Mouse (Mus musculus) liver, embryonic 16.5 days (tissue): ENCODE results near the gene Mrln. TPM values are rescaled to one million over a fixed set of nuclear protein-coding genes. Genes with fewer than 3 reads are reported as not detected.

ENCODE experiments used
- ATAC-seq: fragments of 200-750 bp; cut with Nextera tagmentation; 2 replicates; pipeline ENCODE4 v1.8.0; 2017; ENCODE audit warnings: low read depth, mild to moderate bottlenecking, moderate number of reproducible peaks, moderate library complexity
- H3K27ac ChIP-seq: fragments of 300-500 bp; sonication (generic); 2 replicates; pipeline ENCODE4 v1.5.1; 2014; ENCODE audit warnings: mild to moderate bottlenecking, low read length
- H3K27me3 ChIP-seq: fragments of 300-500 bp; sonication (generic); 2 replicates; pipeline ENCODE4 v1.6.1; 2014; ENCODE audit warnings: low read depth, low read length, mixed read lengths; ENCODE audit not compliant: control insufficient read depth, insufficient read depth
- H3K36me3 ChIP-seq: fragments of 300-500 bp; sonication (generic); 2 replicates; pipeline ENCODE4 v1.6.1; 2014; ENCODE audit warnings: mild to moderate bottlenecking; ENCODE audit not compliant: control insufficient read depth, insufficient read depth
- H3K4me1 ChIP-seq: fragments of 300-500 bp; sonication (generic); 2 replicates; pipeline ENCODE4 v1.6.1; 2014; ENCODE audit warnings: low read depth, low read length, mixed read lengths; ENCODE audit not compliant: control insufficient read depth
- H3K4me2 ChIP-seq: fragments of 300-500 bp; sonication (generic); 2 replicates; pipeline ENCODE4 v1.6.1; 2014; ENCODE audit warnings: low read depth, low read length, mixed read lengths
- H3K4me3 ChIP-seq: fragments of 300-500 bp; sonication (generic); 2 replicates; pipeline ENCODE4 v1.5.1; 2014; ENCODE audit warnings: low read depth, mild to moderate bottlenecking, low read length
- H3K9ac ChIP-seq: fragments of 300-500 bp; sonication (generic); 2 replicates; pipeline ENCODE4 v1.6.1; 2014; ENCODE audit warnings: low read depth, low read length
- H3K9me3 ChIP-seq: fragments of 300-500 bp; sonication (generic); replicated peaks from 2 replicates; pipeline ENCODE4 v1.6.1; 2016; ENCODE audit warnings: low read length; ENCODE audit not compliant: control insufficient read depth
- whole genome bisulfite sequencing: fragments of 180-500 bp; shearing (Covaris S2); extraction: QIAGEN DNeasy Blood & Tissue Kit; methylation state at CpG from one replicate; pipeline ENCODE4 v1.1.7; 2014; ENCODE audit not compliant: insufficient replicate concordance; 5-methylcytosine and 5-hydroxymethylcytosine counted together
- polyA plus RNA-seq: library from polyadenylated mRNA; unstranded; fragments of >200 nt; fragmentation: Nextera tagmentation; extraction: Ambion mirVana; gene quantifications from 2 replicates; pipeline ENCODE4 v1.2.1, GENCODE M21; 2015

Mrln gene
- polyA plus RNA-seq, 1 experiment from 2014 or later, result 1.3 TPM

GRCm38 (mm10) chr10:70167625-70168024 is 36.8 kb upstream of the Mrln start:
- Histone ChIP-seq H3K9ac (no peak overlapping the region), H3K4me2 (no peak overlapping the region), H3K9me3 (no peaks in the 10 kb centered on the region), H3K27ac (no peak overlapping the region), H3K4me3 (no peak overlapping the region), H3K4me1 (no peaks in the 10 kb centered on the region), H3K36me3 (peaks cover 8% of the 10 kb centered on the region), H3K27me3 (no peaks in the 10 kb centered on the region)
- ATAC-seq, result no peak
- WGBS, result 57% methylated on average over 11 of the region's 11 CpGs

GRCm38 (mm10) chr10:70168396-70168795 is 36.1 kb upstream of the Mrln start:
- H3K27me3 ChIP-seq, result no peaks in the 10 kb centered on the region
- H3K4me1 ChIP-seq, result no peaks in the 10 kb centered on the region
- peak; percentile 69 for ATAC-seq
- H3K9ac ChIP-seq, result no peak overlapping the region
- no peak overlapping the region for H3K4me3 ChIP-seq
- peaks cover 8% of the 10 kb centered on the region for H3K36me3 ChIP-seq
- H3K4me2 ChIP-seq, result no peak overlapping the region
- H3K9me3 ChIP-seq, result no peaks in the 10 kb centered on the region
- H3K27ac ChIP-seq, result no peak overlapping the region
- 83% methylated on average over 13 of the region's 13 CpGs for WGBS

GRCm38 (mm10) chr10:70169044-70169443 is 35.4 kb upstream of the Mrln start:
- Histone ChIP-seq H3K27ac (no peak overlapping the region), H3K4me2 (no peak overlapping the region), H3K27me3 (no peaks in the 10 kb centered on the region), H3K9ac (no peak overlapping the region), H3K4me3 (no peak overlapping the region), H3K36me3 (peaks cover 8% of the 10 kb centered on the region), H3K4me1 (no peaks in the 10 kb centered on the region), H3K9me3 (no peaks in the 10 kb centered on the region)
- ATAC-seq, result no peak
- WGBS, result 78% methylated on average over 18 of the region's 18 CpGs

GRCm38 (mm10) chr10:70173314-70173713 is 31.1 kb upstream of the Mrln start:
- H3K4me1 ChIP-seq, result no peaks in the 10 kb centered on the region
- 43% methylated on average over 3 of the region's 3 CpGs for WGBS
- no peak overlapping the region for H3K4me2 ChIP-seq
- ATAC-seq, result no peak
- H3K9me3 ChIP-seq, result no peaks in the 10 kb centered on the region
- no peak overlapping the region for H3K27ac ChIP-seq
- no peak overlapping the region for H3K9ac ChIP-seq
- peaks cover 8% of the 10 kb centered on the region for H3K36me3 ChIP-seq
- no peaks in the 10 kb centered on the region for H3K27me3 ChIP-seq
- H3K4me3 ChIP-seq, result no peak overlapping the region

- no peaks in the 10 kb centered on the region for H3K27me3 ChIP-seq
- no peak overlapping the region for H3K27ac ChIP-seq
- no peaks in the 10 kb centered on the region for H3K9me3 ChIP-seq
- 78% methylated on average over 16 of the region's 16 CpGs for WGBS
- no peaks in the 10 kb centered on the region for H3K4me1 ChIP-seq
- no peak overlapping the region for H3K9ac ChIP-seq
- no peak overlapping the region for H3K4me3 ChIP-seq
- peaks cover 3% of the 10 kb centered on the region for H3K36me3 ChIP-seq
- no peak overlapping the region for H3K4me2 ChIP-seq
- ATAC-seq, result no peak
These were observed 29.8 kb upstream of the Mrln start for GRCm38 (mm10) chr10:70174494-70175190.

GRCm38 (mm10) chr10:70180727-70181126 is 23.7 kb upstream of the Mrln start:
- 24% methylated on average over 9 of the region's 9 CpGs for WGBS
- no peaks in the 10 kb centered on the region for H3K27me3 ChIP-seq
- no peak overlapping the region for H3K4me3 ChIP-seq
- ATAC-seq, result no peak
- H3K4me2 ChIP-seq, result no peak overlapping the region
- no peaks in the 10 kb centered on the region; the same call in 1 of the 2 replicates for H3K4me1 ChIP-seq
- no peak overlapping the region for H3K27ac ChIP-seq
- no peak overlapping the region for H3K9ac ChIP-seq
- H3K9me3 ChIP-seq, result no peaks in the 10 kb centered on the region
- peaks cover 3% of the 10 kb centered on the region for H3K36me3 ChIP-seq

GRCm38 (mm10) chr10:70181279-70181972 is 23.0 kb upstream of the Mrln start:
- H3K4me2 ChIP-seq, result no peak overlapping the region
- H3K4me1 ChIP-seq, result no peaks in the 10 kb centered on the region; the same call in 1 of the 2 replicates
- no peaks in the 10 kb centered on the region for H3K27me3 ChIP-seq
- peaks cover 3% of the 10 kb centered on the region for H3K36me3 ChIP-seq
- peak; percentile 50 for ATAC-seq
- 57% methylated on average over 11 of the region's 11 CpGs for WGBS
- no peak overlapping the region for H3K4me3 ChIP-seq
- H3K9me3 ChIP-seq, result no peaks in the 10 kb centered on the region
- no peak overlapping the region for H3K27ac ChIP-seq
- no peak overlapping the region for H3K9ac ChIP-seq

- ATAC-seq, result no peak
- H3K27ac ChIP-seq, result no peak overlapping the region
- no peaks in the 10 kb centered on the region; the same call in 1 of the 2 replicates for H3K4me1 ChIP-seq
- WGBS, result 64% methylated on average over 15 of the region's 15 CpGs
- H3K9ac ChIP-seq, result no peak overlapping the region
- no peaks in the 10 kb centered on the region for H3K9me3 ChIP-seq
- H3K36me3 ChIP-seq, result peaks cover 7% of the 10 kb centered on the region
- H3K4me2 ChIP-seq, result no peak overlapping the region
- H3K27me3 ChIP-seq, result no peaks in the 10 kb centered on the region
- no peak overlapping the region for H3K4me3 ChIP-seq
These were observed 21.0 kb upstream of the Mrln start for GRCm38 (mm10) chr10:70183210-70184080.
